Mouse (Mus musculus) C2C12 (cell line): ENCODE measurements around the gene Wwox.

Source experiments
- CEBPB ChIP-seq: IDR thresholded peaks from one replicate; pipeline ENCODE4 v1.6.1; 2011; ENCODE audit warnings: low read depth, mild to moderate bottlenecking, control low read depth, moderate library complexity
- CTCF ChIP-seq: IDR thresholded peaks from one replicate; pipeline ENCODE4 v1.5.1; 2011; ENCODE audit not compliant: control insufficient read depth, insufficient read depth, insufficient read length
- FOSL1 ChIP-seq: IDR thresholded peaks from one replicate; pipeline ENCODE4 v1.8.0; 2011; ENCODE audit warnings: mild to moderate bottlenecking, low read length; ENCODE audit not compliant: poor library complexity, insufficient read depth, severe bottlenecking
- MAX ChIP-seq: IDR thresholded peaks from one replicate; pipeline ENCODE4 v1.6.1; 2011; ENCODE audit warnings: mild to moderate bottlenecking, control low read depth
- MYOD1 ChIP-seq: IDR thresholded peaks from one replicate; pipeline ENCODE4 v1.6.1; 2011; ENCODE audit warnings: low read depth; ENCODE audit not compliant: control insufficient read depth, insufficient read length
- MYOG ChIP-seq: IDR thresholded peaks from one replicate; pipeline ENCODE4 v1.6.1; 2011; ENCODE audit not compliant: control insufficient read depth, insufficient read length; ENCODE audit errors: extremely low read depth
- USF1 ChIP-seq: IDR thresholded peaks from one replicate; pipeline ENCODE4 v1.6.1; 2011; ENCODE audit warnings: low read depth, mild to moderate bottlenecking, control low read depth, moderate library complexity

DNA sequence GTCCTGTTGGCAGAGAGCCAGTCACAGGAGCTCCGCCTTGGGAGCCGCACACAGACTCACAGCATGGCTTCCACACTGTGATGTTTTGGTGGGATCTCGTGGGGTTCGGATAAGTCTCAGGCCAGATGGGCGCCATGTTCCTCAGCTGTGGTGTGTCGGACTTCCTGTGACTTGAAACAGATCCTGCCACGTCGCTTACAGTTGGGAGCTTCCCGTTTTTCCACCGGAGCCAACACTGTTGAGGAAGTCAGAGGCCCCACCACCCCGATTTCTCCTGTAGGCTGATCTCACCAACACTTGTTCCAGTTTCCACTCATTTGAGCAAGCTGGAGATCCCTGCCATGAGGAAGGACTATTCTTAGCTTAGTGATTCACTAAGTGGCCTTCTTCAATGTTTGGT is 34.1 kb downstream of the Wwox start:
- TF ChIP-seq CTCF (no peak), MAX (no peak), USF1 (no peak), FOSL1 (no peak), MYOD1 (no peak), MYOG (no peak), CEBPB (no peak)
